Mouse (Mus musculus) c-Kit-positive CD71-negative TER-119-negative erythroid progenitor cells, embryonic 14.5 days (primary cell): ENCODE data around the gene Bcl2l10.
"Not testable (repeated sequence)": the region's sequence is repeated elsewhere in the genome, so short reads cannot be mapped to it uniquely, and the experiment has no call there.

Experiments used
- DNase-seq: peaks from one replicate; pipeline ENCODE4 v3.0.0-alpha.2; 2013; ENCODE audit warnings: low read depth

Gene Bcl2l10

GRCm38 (mm10) chr9:75342433-75342832, 5.1 kb upstream of the Bcl2l10 start:
- DNase-seq: no peak

DNA sequence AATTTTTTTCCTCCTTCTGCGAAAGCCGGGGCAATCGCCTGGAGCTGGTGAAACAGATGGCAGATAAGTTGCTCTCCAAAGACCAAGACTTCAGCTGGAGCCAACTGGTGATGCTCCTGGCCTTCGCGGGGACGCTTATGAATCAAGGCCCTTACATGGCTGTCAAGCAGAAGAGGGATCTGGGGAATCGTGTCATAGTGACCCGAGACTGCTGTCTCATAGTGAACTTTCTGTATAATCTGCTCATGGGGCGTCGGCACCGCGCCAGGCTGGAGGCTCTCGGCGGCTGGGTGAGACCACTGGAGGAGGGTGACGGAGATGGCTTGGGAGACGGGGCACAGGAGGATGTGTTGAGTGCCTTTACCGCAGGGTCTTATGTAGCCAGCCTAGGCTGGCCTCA, 508 bp downstream of the Bcl2l10 start:
- DNase-seq: no peak

GRCm38 (mm10) chr9:75348641-75349040, 1.1 kb downstream of the Bcl2l10 start:
- DNase-seq: no peak

GRCm38 (mm10) chr9:75353094-75353493, 5.5 kb downstream of the Bcl2l10 start:
- DNase-seq: no peak

- no peak for DNase-seq
Observed at GRCm38 (mm10) chr9:75355783-75356182, 8.2 kb downstream of the Bcl2l10 start.

- DNase-seq: no peak
Observed at GRCm38 (mm10) chr9:75357087-75357654, 9.6 kb downstream of the Bcl2l10 start.

- peak; percentile 68 for DNase-seq
Observed at GRCm38 (mm10) chr9:75361699-75362098, 14.1 kb downstream of the Bcl2l10 start.

DNA sequence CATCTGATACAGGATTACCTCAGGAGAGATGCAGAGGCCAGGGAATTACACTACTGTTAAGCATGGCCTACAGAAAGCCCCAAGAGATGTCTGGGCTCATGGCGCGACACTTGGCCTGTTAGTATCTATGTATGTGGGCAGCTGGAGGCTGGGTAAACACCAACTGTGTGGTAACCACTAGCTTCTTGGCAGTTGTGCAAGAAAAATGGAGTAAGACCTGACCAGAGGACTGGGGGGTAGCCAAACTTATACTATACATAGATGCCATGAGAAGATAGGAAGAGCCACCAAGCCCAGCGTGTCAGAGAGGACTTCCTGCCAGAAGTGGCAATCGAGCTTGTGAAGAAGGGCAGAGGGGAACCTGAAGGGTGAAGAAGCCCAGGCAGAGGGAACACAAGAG, 14.6 kb downstream of the Bcl2l10 start:
- no peak for DNase-seq

- no peak for DNase-seq
Observed at GRCm38 (mm10) chr9:75363001-75363400, 15.4 kb downstream of the Bcl2l10 start.

DNA sequence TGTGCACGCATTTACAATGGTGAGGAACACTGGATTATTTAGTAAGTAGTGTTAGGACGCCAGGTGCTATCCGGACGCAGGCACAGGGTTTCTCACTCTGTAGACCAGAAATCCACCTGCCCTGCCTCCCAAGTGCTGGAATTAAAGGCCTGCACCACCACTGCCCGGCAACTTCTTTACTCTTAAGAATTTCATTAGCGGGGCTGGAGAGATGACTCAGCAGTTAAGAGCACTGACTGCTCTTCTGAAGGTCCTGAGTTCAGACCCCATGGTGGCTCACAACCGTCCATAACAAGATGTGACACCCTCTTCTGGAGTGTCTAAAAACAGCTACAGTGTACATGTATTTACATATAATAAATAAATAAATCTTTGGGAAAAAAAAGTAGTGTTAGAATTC, 16.1 kb downstream of the Bcl2l10 start:
- not testable (repeated sequence) for DNase-seq

- no peak for DNase-seq
Observed at GRCm38 (mm10) chr9:75365195-75365594, 17.6 kb downstream of the Bcl2l10 start.

DNA sequence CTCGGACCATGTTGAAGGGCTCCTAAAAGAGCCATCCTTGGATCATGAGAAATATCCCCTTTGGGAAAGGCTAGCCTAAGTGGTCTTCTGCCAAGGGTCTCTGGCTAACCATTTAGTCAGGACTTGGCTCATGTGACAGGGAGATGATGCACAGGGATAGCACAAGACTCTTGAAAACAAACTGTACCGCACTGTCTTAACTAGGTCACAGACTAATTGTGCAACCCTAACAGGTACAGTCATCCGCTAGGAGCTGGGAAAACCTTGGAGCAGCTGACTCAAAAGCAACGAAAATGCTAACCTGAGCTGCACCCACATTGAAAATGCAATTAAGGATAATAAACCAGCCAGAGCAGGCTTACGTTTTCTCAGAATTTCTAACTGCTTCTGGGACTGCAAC, 18.6 kb downstream of the Bcl2l10 start:
- DNase-seq: no peak

DNA sequence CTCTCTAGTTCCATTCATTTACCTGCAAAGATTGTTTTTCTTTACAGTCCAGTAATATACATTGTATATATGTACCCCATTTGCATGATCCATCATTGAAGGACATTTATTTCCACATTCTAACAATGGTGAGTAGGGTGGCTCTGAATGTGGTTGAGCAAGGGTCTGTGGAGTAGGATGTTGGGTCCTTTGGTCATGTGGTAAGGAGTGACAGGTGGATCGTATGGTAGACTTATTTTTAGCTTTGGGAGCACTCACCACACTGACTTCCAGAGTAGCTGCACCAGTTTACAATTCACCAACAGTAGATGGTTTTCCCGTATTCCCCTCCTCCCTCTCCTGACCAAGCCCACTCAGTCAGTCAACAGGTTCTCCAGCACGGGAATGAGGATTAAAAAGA, 21.2 kb downstream of the Bcl2l10 start:
- no peak for DNase-seq

DNA sequence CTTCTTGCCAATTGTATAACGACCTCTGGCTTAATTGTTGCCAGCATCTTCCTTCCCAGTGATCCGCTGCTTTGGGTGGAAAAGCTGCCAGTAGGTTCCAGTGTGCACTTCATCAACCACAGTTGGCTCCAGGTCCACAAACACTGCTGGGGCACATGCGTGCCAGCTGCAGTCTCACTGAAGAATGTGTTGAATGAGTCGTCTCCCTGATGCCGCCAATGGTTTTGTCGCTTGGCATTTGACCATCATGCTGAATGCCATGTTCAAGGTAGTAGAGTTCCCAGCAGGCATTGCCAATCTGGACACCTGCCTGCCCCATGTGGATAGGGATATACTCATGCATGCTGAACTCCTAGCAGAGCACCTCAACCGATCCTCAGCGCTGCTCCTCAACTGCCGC, 28.0 kb downstream of the Bcl2l10 start:
- no peak for DNase-seq

DNA sequence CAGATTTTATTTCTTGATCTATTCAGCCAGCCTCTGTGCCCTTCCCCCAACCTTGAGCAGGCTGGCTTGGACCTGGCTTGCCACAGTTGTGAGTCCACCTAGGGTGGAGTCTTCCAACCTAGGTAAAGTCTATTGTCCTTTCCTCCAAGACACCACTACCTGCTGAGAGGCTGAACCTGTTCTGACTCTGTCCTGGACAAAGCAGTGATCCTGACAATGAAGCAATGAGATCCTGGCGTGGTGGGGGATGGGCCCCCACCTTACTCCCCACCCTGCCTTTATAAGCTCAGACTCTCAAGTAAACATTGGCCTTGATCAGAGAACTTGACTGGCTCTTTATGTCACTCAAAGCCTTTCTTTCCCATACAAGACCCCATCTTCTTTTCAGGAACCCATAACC, 28.9 kb downstream of the Bcl2l10 start:
- DNase-seq: no peak

DNA sequence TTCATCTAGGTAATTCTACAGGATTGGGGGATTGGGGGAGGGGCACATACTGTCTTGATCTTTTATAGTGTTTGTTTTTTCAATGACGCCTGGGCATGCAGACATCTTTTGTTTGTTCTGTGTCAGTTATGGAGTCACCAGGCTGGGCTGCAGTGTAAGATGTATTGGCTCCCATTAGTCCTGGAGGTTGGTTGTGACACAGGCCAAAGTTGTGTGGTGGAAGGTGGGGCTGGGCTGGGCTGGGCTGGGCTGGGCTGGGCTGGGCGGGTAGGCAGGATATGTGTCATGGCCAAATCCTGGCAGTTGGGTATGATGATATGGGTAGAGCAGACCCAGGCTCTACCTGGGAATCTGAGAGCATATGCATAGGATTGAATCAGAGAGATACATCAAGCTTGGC, 31.2 kb downstream of the Bcl2l10 start:
- no peak for DNase-seq

DNA sequence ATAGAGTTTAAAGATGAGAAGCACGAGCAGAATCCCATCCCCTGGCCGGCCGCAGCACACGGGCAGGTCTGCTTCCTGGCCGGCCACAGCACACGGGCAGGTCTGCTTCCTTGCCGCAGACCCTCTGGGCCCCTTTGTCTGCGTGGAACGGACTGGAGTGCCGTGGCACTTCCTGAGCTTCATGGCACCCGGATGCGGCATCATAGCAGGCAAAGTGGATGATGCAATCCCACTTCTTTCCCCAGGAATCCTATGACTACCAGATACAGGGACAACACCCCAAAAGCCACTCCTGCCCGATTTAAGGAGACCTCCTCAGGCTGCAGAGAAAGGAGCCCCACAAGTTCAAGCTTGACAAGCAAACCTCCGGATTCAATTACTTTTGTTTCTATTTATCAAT, 35.3 kb downstream of the Bcl2l10 start:
- DNase-seq: no peak

DNA sequence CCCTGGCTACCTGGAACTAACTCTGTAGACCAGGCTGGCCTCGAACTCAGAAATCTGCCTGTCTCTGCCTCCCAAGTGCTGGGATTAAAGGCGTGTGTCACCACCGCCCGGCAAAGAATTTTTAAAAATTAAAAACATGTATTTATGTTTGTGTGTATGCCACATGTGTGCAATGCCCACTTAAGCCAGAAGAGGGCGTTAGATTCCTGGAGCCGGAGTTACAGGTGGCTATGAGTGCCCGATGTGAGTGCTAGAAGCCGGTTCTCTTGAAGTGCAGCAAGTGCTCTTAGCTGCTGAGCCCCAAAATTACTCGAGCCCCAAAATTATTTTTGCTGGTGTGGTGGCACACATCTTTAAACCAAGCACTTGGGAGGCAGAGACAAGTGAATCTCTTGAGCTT, 36.2 kb downstream of the Bcl2l10 start:
- no peak for DNase-seq

DNA sequence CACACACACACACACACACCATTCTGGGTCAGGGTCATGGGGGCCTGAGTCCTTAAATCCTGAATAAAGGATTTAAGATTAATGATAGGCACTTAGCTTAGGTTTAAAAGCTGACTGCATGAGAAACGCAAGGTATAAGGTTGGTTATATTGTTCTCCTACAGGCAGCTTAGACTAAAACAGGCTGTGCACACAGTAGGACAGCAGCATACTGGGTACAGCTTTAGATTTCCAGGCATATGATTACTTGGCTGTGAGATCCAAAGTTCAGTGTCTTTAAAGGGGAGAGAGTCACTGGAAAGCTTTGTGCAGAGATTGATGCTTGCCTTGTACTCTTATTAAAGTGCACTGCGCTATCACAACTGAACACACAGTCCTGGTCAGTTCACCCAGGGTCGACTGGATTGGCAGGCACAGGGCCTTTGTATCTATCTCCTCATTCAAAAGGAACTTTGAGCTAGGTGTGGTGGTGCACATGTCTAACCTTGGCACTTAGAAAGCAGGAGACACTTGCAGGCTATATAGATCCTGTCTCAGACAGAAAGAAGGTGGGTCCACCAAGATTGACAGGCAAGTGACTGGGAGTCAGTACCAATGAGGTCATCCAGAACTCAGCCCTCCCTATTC, 36.9 kb downstream of the Bcl2l10 start:
- no peak for DNase-seq

GRCm38 (mm10) chr9:75385218-75385974, 37.8 kb downstream of the Bcl2l10 start:
- no peak for DNase-seq

- DNase-seq: no peak
Observed at GRCm38 (mm10) chr9:75393251-75393650, 45.7 kb downstream of the Bcl2l10 start.

- no peak for DNase-seq
Observed at GRCm38 (mm10) chr9:75395971-75396370, 48.4 kb downstream of the Bcl2l10 start.

- no peak for DNase-seq
Observed at GRCm38 (mm10) chr9:75399069-75399468, 51.5 kb downstream of the Bcl2l10 start.

DNA sequence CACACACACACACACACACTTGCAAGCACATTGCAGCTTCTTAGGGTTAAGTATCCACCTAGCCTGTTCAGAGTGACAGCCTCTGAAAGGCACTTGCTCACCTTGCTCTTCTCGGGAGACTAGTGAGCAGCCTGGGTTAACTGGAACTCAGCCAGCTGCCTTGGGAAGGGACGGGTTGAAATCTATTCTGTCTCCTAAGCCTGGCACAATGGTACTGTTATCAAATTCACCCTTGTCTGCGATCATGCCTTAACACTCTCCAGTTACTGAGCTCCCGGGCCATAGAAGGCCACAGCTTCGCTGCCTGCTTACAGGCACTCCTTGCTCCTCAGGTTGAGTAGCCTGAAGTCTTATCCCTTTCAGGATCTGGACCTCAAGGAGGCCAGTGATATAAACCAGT, 53.1 kb downstream of the Bcl2l10 start:
- DNase-seq: no peak
